Mouse (Mus musculus) bone marrow, adult 2 months (tissue): ENCODE data around the gene Nbeal1.

ENCODE experiments used
- CTCF ChIP-seq: fragments of 200-500 bp; IDR thresholded peaks from 2 replicates; pipeline ENCODE4 v1.5.1; 2011; ENCODE audit warnings: low read length, control low read depth; ENCODE audit not compliant: control insufficient read depth, insufficient read depth
- POLR2A ChIP-seq: fragments of 200-500 bp; IDR thresholded peaks from 2 replicates; pipeline ENCODE4 v1.6.1; 2011; ENCODE audit warnings: low read depth, mild to moderate bottlenecking, control low read depth, low read length, borderline replicate concordance; ENCODE audit not compliant: control insufficient read depth

DNA sequence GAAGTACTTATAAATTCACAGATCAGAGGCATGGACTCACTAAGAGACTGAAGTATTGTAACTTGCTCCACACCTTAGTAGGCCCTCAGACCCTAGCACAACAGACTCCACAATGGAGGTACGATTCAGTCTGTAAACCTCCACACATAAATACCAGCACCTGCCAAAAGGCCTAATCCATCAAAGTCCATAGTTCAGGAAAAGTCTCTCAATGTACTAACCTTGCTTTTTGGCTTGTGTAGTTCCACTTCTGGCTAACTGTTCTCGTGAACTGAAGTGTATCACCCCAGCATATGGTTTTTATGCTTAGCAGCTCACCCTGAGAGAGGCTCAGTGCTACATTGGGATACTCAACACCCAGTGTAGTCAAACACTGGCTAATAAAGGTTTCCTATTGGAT lies 10.1 kb upstream of the Nbeal1 start:
- TF ChIP-seq POLR2A: no peak
- no peak for TF ChIP-seq CTCF
